Mouse (Mus musculus): ENCODE measurements around the gene Bfsp2. TPM values are rescaled to one million over a fixed set of nuclear protein-coding genes. Genes with fewer than 3 reads are reported as not detected.

The Bfsp2 gene
- total RNA-seq, 2 experiments from 2014 or later, result 6.0 to 8.1 TPM

GRCm38 (mm10) chr9:103386573-103386972, 93.6 kb downstream of the Bfsp2 start:
- no peak for DNase-seq (ENCODE audit: extremely low spot score in 1 of 2, low spot score in 1 of 2)

DNA sequence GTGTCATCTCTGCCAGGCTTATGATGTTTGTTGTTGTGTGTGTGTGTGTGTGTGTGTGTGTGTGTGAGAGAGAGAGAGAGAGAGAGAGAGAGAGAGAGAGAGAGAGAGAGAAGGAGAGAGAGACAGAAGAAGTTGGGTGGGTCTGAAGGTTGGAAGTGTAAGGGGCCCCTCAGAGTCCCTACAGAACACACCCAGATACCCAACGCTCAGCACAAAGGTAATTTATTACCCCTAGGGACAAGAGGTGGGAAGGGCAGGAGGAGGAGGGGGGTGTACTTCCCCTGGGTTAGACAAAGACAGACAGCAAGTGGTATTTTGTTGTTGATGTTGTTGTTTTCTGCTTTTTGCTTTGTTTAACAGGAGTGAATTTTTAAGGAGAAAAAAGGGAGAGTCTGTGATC, 94.6 kb downstream of the Bfsp2 start:
- no peak for DNase-seq (ENCODE audit: extremely low spot score in 1 of 2, low spot score in 1 of 2)

DNA sequence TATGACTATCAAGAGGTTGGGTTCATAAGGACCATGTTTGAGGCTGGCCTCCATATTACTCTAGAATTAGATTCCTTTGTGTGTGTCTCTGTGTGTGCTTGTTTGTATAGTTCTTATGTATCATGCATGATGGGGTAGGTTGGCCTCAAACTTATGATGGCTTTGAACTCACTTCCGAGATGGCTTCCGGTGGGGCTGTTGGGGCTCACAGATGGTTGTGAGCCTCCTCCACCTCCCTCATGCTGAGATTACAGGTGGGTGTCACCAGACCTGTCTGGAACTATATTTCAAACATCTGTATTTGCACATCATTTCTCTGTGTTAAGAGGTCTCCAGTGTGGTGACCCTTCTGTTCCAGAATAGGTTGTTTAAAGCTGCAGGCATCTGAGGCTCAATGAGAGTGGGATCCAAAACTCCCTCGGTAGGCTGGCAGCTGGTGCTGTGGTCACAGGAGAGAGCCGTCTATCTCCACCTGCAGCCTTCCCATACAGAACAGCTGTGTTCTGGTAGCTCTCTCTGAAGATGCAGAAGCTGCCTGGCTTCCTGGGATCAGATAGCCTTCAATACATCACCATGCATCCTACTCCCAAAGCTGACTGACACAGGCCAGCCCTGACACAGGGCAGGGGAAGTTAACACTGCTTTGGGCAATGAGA, 96.0 kb downstream of the Bfsp2 start:
- DNase-seq (ENCODE audit: extremely low spot score in 1 of 2, low spot score in 1 of 2), result no peak

DNA sequence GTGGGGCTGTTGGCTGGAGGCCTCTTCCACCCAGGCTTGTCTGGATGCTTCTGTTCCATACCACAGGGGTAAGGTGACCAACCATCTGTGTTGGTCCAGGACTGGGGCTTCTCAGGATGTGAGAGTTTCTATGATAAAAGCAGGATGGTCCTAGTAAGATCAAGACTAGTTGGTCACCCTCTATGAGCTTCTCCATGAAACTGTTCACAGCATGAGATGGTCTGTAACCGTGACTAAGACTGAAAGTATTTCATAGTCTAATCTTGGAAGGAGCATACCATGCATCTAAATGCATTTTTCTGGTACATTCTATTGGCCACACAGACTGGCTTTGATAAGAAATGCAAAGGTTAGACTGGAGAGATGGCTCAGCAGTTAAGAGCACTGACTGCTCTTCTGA, 96.6 kb downstream of the Bfsp2 start:
- no peak for DNase-seq (ENCODE audit: extremely low spot score in 1 of 2, low spot score in 1 of 2)

DNA sequence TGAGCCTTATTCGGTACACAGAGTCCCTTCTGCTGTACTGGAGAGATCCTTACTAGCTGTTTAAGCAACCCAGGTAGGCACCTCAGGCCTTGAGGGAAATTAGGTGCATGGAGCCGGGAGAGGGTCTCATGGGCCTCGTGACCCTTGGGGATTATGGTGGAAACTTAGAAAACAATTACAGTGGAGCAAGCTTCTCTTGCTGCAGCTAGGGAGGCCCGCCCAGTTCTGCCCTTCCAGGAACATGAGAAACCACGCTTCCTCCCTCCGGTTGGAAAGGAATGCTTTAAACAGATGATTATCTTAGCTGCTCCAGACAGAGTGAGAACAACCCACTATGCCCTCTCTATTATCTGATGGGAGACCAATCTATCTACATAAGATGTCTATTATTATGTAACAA, 97.2 kb downstream of the Bfsp2 start:
- DNase-seq (ENCODE audit: extremely low spot score in 1 of 2, low spot score in 1 of 2), result no peak

DNA sequence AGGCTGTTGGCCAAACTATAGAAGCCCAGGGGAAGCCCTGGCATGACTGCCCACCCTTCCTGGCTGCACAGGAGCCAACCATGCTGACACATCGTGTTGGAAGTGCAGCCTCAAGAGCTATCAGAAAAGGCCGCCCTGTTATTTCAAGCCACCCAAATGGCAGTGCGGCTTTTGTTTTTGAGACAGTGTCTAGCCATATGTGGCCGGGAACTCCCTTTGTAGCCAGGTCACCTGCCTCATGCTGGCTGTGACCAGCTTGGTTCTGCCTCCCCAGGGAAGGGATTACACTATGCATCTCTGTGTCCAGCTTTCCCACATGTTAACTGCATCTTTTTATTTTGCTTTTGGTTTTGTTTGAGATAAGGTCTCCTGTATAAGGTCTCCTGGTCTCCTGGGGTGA, 99.7 kb downstream of the Bfsp2 start:
- no peak for DNase-seq (ENCODE audit: extremely low spot score in 1 of 2, low spot score in 1 of 2)

DNA sequence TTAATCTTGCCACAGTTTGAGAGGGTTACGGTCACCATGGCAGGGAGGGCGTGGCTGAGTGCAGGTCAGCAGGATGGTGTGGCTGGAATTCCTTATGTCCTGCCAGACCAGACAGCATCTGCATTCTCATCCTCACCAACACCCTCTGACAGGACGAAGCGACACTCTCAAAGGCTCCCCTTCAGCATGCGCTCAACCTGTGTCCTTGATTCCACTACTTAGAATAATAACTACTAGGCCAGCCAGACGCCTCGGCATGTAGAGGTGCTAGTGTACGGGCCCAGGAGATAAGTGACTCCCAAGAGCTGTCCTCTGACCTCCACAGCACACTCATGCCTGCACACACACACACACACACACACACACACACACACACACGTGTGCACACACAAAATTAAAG, 101.0 kb downstream of the Bfsp2 start:
- DNase-seq (ENCODE audit: extremely low spot score in 1 of 2, low spot score in 1 of 2), result no peak

GRCm38 (mm10) chr9:103378686-103379085, 101.5 kb downstream of the Bfsp2 start:
- DNase-seq (ENCODE audit: extremely low spot score in 1 of 2, low spot score in 1 of 2), result no peak

- DNase-seq (ENCODE audit: extremely low spot score in 1 of 2, low spot score in 1 of 2), result no peak
Measured at GRCm38 (mm10) chr9:103376346-103377320, 103.6 kb downstream of the Bfsp2 start.

Other genes with a start within 250 kb of the Bfsp2 start
- gene Trf, start 250.0 kb downstream of the Bfsp2 start, total RNA-seq (2021), result 100 to 1,000 TPM; 174 to 257 TPM
- 1 to 10 TPM in 1 of 2 experiments, under 1 TPM in 1; 0.66 to 1.3 TPM for gene 1300017J02Rik, start 175.3 kb downstream of the Bfsp2 start, total RNA-seq (2021)
- 10 to 100 TPM; 19.6 to 22.8 TPM for gene Topbp1, start 175.2 kb downstream of the Bfsp2 start, total RNA-seq (2021)
- 10 to 100 TPM; 65.9 to 70.4 TPM for gene Cdv3, start 114.6 kb downstream of the Bfsp2 start, total RNA-seq (2021)